ENCODE assay signal across 35 mouse cellular contexts in the genomic region with DNA sequence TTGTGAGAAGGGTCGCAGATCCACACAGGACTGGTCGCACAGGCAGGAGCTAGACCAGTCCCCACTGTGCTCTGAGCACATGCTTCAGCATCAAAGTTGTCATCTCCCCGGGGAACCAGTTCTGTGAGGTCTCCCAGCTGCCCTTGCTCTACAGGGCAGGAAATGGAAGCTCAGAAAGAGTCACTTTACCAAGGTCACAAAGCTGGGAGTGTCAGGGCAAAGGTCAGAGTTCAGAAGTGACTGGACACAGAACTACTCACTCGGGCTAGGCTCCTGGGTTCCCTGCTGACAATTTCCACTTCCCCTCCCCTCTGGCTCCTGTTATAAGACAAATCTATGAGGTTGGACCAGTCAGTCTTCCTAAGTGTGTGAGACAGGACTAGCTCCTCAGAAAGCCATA. TPM values are rescaled to one million over a fixed set of nuclear protein-coding genes. Genes with fewer than 3 reads are reported as not detected.
A peak's percentile ranks its signal among the peaks of the same experiment; 100 is the strongest.
DNase-seq lines count a peak whose midpoint lies in the region; ATAC-seq and TF ChIP-seq lines count a peak whose summit lies in the region.
"Had no signal": no experiment of that assay in that cellular context is flagged by ENCODE, and none has a peak within 500 bp of the region (broad histone marks: within the 10 kb centered on the region; RNA-seq: fewer than 3 reads in every experiment).

No protein-coding gene starts in this region.

- DNase-seq in hindbrain, embryonic 10.5 days (ENCODE audit: low spot score) = peak; percentile 19
- DNase-seq in hindbrain, postnatal 0 days (ENCODE audit: low spot score) = no peak
- DNase-seq in ES-CJ7 (ENCODE audit: low read depth, low spot score) = peak; percentile 52
- DNase-seq in ZHBTc4 (ENCODE audit: low read depth, low spot score) = peak; percentile 66
- DNase-seq in frontal cortex, postnatal 36 days (ENCODE audit: low spot score in 2 of 2) = no peak
- DNase-seq: adrenal gland, adult 2 months; adrenal gland, postnatal 14 days; B cell, adult 2 months; cerebellum, adult 11 months; cerebellum, adult 2 months; cerebellum, adult 9-11 months; cerebellum, postnatal 25 days; gastrocnemius, adult 2 months; gastrocnemius, postnatal 14 days; heart, adult 11 months; kidney, adult 2 months had no signal

- no peak overlapping the region for H3K4me3 ChIP-seq in hindbrain, embryonic 10.5 days
- H3K4me3 ChIP-seq in hindbrain, postnatal 0 days (ENCODE audit: low read length) = no peak overlapping the region
- H3K4me3 ChIP-seq in intestine, embryonic 16.5 days (ENCODE audit: low read length) = no peak overlapping the region
- H3K4me3 ChIP-seq: embryonic facial prominence, embryonic 10.5 days; embryonic facial prominence, embryonic 13.5 days; erythroblast, embryonic 14.5 days; forebrain, embryonic 13.5 days; gastrocnemius, adult 2 months; hindbrain, embryonic 13.5 days had no signal

- no peak overlapping the region for H3K27ac ChIP-seq in hindbrain, embryonic 10.5 days
- no peak overlapping the region for H3K27ac ChIP-seq in hindbrain, postnatal 0 days
- no peak overlapping the region for H3K27ac ChIP-seq in intestine, embryonic 16.5 days (ENCODE audit: low read length)
- H3K27ac ChIP-seq: embryonic facial prominence, embryonic 10.5 days; embryonic facial prominence, embryonic 13.5 days; forebrain, embryonic 13.5 days; gastrocnemius, adult 2 months; hindbrain, embryonic 13.5 days had no signal

- H3K27me3 ChIP-seq in hindbrain, embryonic 10.5 days (ENCODE audit: insufficient read depth, poor library complexity, severe bottlenecking) = peaks cover 62% of the 10 kb centered on the region
- peaks cover 9% of the 10 kb centered on the region for H3K27me3 ChIP-seq in hindbrain, postnatal 0 days (ENCODE audit: insufficient read depth, low read length)
- H3K27me3 ChIP-seq in intestine, embryonic 16.5 days (replicated peaks; ENCODE audit: control insufficient read depth, insufficient read depth, low read length) = no peaks in the 10 kb centered on the region

- no peaks in the 10 kb centered on the region for H3K9me3 ChIP-seq in hindbrain, embryonic 10.5 days
- no peaks in the 10 kb centered on the region for H3K9me3 ChIP-seq in hindbrain, postnatal 0 days (ENCODE audit: low read length)
- no peaks in the 10 kb centered on the region for H3K9me3 ChIP-seq in intestine, embryonic 16.5 days (ENCODE audit: control insufficient read depth, low read length)
- H3K9me3 ChIP-seq: embryonic facial prominence, embryonic 10.5 days; embryonic facial prominence, embryonic 13.5 days; forebrain, embryonic 13.5 days; hindbrain, embryonic 13.5 days had no signal

- no peak overlapping the region for H3K4me2 ChIP-seq in hindbrain, postnatal 0 days (ENCODE audit: low read depth, low read length)
- H3K4me2 ChIP-seq in intestine, embryonic 16.5 days (ENCODE audit: low read depth, low read length) = no peak overlapping the region
- H3K4me2 ChIP-seq: embryonic facial prominence, embryonic 13.5 days; forebrain, embryonic 13.5 days; heart, embryonic 11.5 days; hindbrain, embryonic 13.5 days had no signal

- WGBS in hindbrain, embryonic 10.5 days = 25% methylated on average over 4 of the region's 4 CpGs
- 60% methylated on average over 4 of the region's 4 CpGs for WGBS in hindbrain, postnatal 0 days
- 44% methylated on average over 4 of the region's 4 CpGs for WGBS in intestine, embryonic 16.5 days

- H3K4me1 ChIP-seq in hindbrain, embryonic 10.5 days (replicated peaks) = peaks cover 10% of the 10 kb centered on the region
- no peaks in the 10 kb centered on the region for H3K4me1 ChIP-seq in hindbrain, postnatal 0 days (ENCODE audit: insufficient read depth, low read length)
- no peaks in the 10 kb centered on the region for H3K4me1 ChIP-seq in intestine, embryonic 16.5 days (ENCODE audit: control insufficient read depth, insufficient read depth, low read length)
- H3K4me1 ChIP-seq: embryonic facial prominence, embryonic 13.5 days; hindbrain, embryonic 13.5 days had no signal

- no peak overlapping the region for H3K9ac ChIP-seq in hindbrain, postnatal 0 days (replicated peaks; ENCODE audit: low read length)
- H3K9ac ChIP-seq in intestine, embryonic 16.5 days (ENCODE audit: low read depth, low read length) = no peak overlapping the region
- H3K9ac ChIP-seq: embryonic facial prominence, embryonic 13.5 days; forebrain, embryonic 13.5 days; hindbrain, embryonic 13.5 days had no signal

- no peak for TF ChIP-seq CTCF in hindbrain, postnatal 0 days (IDR thresholded peaks at IDR 0.05; ENCODE audit: low read depth)

- H3K36me3 ChIP-seq in hindbrain, embryonic 10.5 days = no peaks in the 10 kb centered on the region
- H3K36me3 ChIP-seq in hindbrain, postnatal 0 days (ENCODE audit: insufficient read depth, low read length) = no peaks in the 10 kb centered on the region
- no peaks in the 10 kb centered on the region for H3K36me3 ChIP-seq in intestine, embryonic 16.5 days (ENCODE audit: control insufficient read depth, insufficient read depth, low read length)
- H3K36me3 ChIP-seq: embryonic facial prominence, embryonic 10.5 days; embryonic facial prominence, embryonic 13.5 days; hindbrain, embryonic 13.5 days had no signal

- ATAC-seq in hindbrain, postnatal 0 days = no peak
- no peak for ATAC-seq in intestine, embryonic 16.5 days
- ATAC-seq: forebrain, embryonic 13.5 days; hindbrain, embryonic 16.5 days; inflammation-experienced regulatory T-cells, adult 6 months; intestine, postnatal 0 days had no signal

RNA-seq across cellular contexts. Expression of a gene that starts 49.2 kb away (rescaled TPM):
- 2.5 and 2.6 TPM in 2 replicates for polyA plus RNA-seq in hindbrain, embryonic 10.5 days (2016; fragmentation: Nextera tagmentation; extraction: Ambion mirVana)
- 23.1 and 25.1 TPM in 2 replicates for total RNA-seq in hindbrain, postnatal 0 days (2014; rRNA removed)
- 2.5 and 2.7 TPM in 2 replicates for polyA plus RNA-seq in hindbrain, postnatal 0 days (2015; fragmentation: Nextera tagmentation; extraction: Ambion mirVana)
- polyA plus RNA-seq in intestine, embryonic 16.5 days (2015; fragmentation: Nextera tagmentation; extraction: Ambion mirVana) = not detected in 2 replicates
- total RNA-seq: adrenal gland, adult 2 months; adrenal gland, postnatal 14 days; CH12.LX; common myeloid progenitor, adult 5-6 weeks; gastrocnemius, adult 2 months; gastrocnemius, postnatal 14 days; gastrocnemius, postnatal 4 days; heart, adult 8-10 months; heart, postnatal 25 days; hematopoietic stem cell, adult 5-6 weeks; MEL had no signal
- polyA plus RNA-seq: embryonic facial prominence, embryonic 13.5 days; heart, embryonic 11.5 days; heart, embryonic 14.5 days; heart, postnatal 0 days; inflammation-experienced regulatory T-cells, adult 6 months; intestine, postnatal 0 days; kidney, adult 2 months had no signal

Comparison
In these comparisons a context has a peak if more than half of its experiments do, and no peak if none do; other contexts are left out.
1. DNase-seq: peak in hindbrain, embryonic 10.5 days (single experiment), ES-CJ7 (single experiment) and ZHBTc4 (single experiment); none in hindbrain, postnatal 0 days (single experiment) and frontal cortex, postnatal 36 days (0 of 2).